Mouse (Mus musculus): ENCODE data around the gene Aste1. TPM values are rescaled to one million over a fixed set of nuclear protein-coding genes. Genes with fewer than 3 reads are reported as not detected.

Gene Aste1
- polyA plus RNA-seq, 2 experiments from 2014 or later = 11.6 to 16.2 TPM

Other genes starting within 250 kb of the Aste1 start
- under 1 TPM in 1 of 2 experiments, not detected in 1; 0.22 TPM for gene Nek11, start 132 bp downstream of the Aste1 start, polyA plus RNA-seq (2017; shearing (Covaris generic))
- 10 to 100 TPM; 19.7 to 19.9 TPM for gene Atp2c1, start 131.9 kb downstream of the Aste1 start, polyA plus RNA-seq (2017; shearing (Covaris generic))
- gene Pik3r4, start 247.6 kb downstream of the Aste1 start, polyA plus RNA-seq (2017; shearing (Covaris generic)) = 10 to 100 TPM; 16.4 to 16.6 TPM